Mouse (Mus musculus) erythroid progenitor cell, adult 5-6 weeks (primary cell): Measurements from ENCODE around the gene Fam8a1. TPM values are rescaled to one million over a fixed set of nuclear protein-coding genes. Genes with fewer than 3 reads are reported as not detected.
A peak's percentile ranks its signal among the peaks of the same experiment; 100 is the strongest.

Source experiments
- ATAC-seq: replicated peaks from 2 replicates; pipeline ENCODE4 v1.8.0; 2016; ENCODE audit warnings: moderate number of reproducible peaks, mild to moderate bottlenecking, moderate TSS enrichment, inconsistent platforms; ENCODE audit not compliant: poor library complexity, low FRiP score, severe bottlenecking
- total RNA-seq, 2 experiments: library from RNA; stranded (forward) in 1 of 2; stranded (reverse) in 1 of 2; fragments of 150-400 nt in 1 of 2; fragments of 186-747, 209-891 nt in 1 of 2; gene quantifications; 2 replicates each; pipeline versions ENCODE4 v1.2.3 to v1.2.4; 2015 to 2017; ENCODE audit warnings: low replicate concordance in 2 of 2

Fam8a1 gene
- 18.7 and 21.0 TPM in 2 replicates for total RNA-seq (2015; ENCODE audit: low replicate concordance)
- 7.1 and 32.7 TPM in 2 replicates for total RNA-seq (2017; ENCODE audit: low replicate concordance)

DNA sequence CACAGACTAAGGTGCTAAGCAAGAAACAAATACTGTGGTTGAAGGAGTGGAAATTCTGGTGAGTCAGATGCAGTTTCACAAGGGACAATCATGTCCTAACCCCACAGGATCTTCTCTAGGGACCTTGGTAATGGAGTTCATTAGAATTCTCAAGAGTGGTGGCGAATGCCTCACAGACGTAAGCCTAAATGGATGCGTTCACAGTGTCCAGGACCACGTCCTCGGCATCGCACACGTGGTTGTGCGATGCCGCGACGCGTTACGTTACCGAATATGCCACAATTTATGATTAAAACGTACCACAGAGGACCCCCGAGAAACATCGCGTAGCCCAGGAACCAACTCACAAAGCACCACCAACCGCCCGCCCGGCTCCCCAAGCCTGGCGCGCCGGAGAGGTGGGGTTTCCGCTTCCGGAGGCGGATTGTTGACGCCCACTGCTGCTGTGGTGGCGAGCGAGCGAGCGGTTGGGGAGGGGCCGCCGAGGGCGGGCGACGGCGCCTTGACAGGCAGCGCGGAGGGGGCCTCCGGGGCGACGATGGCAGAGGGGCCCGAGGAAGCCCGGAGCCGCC is at the start of gene Fam8a1:
Gene Fam8a1 (plus strand): TSS at position 475 of the 572 bp plus-strand sequence.
- ATAC-seq = peak; percentile 99

GRCm38 (mm10) chr13:46619633-46620032 is 49.7 kb upstream of the Fam8a1 start:
- ATAC-seq = no peak

DNA sequence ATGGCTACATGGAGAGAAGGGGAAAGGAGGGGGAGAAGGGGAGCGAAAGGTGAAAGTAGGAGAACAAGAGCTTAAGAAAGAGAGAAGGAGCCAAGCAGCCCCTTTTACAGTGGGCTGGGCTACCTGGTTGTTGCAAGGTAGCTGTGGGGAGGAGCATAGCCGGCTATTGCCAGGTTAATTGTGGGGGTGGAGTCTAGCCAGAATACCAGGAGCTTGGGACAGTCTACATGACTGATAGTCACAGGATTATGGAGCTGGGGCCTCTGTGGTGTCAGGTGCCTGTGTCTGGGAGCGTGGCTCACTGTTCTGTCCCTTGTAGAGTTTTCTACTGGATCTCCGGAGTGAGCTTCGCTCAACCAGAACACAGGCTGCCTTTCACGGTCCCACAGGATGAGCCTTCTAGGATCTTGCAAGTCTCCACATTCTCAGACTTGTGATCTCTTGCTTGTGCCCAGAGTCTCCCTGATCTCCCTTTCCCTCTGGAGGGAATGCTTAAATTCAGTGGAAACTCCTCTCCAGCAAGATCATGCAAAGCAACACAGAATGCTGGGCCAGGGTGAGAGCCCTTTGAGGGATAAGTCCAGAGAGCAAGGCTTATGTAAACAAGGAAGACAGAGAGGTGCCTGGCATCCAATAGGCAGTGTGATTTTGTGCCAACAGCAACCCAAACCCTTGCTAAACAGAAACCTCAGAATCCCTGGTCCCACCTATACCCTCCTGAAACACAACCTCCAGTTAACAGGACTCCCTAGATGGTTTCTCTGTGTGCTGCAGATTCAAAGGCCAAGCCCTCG is 48.2 kb upstream of the Fam8a1 start:
- ATAC-seq = no peak

- ATAC-seq = no peak
Observed at GRCm38 (mm10) chr13:46626608-46627007, 42.7 kb upstream of the Fam8a1 start.

DNA sequence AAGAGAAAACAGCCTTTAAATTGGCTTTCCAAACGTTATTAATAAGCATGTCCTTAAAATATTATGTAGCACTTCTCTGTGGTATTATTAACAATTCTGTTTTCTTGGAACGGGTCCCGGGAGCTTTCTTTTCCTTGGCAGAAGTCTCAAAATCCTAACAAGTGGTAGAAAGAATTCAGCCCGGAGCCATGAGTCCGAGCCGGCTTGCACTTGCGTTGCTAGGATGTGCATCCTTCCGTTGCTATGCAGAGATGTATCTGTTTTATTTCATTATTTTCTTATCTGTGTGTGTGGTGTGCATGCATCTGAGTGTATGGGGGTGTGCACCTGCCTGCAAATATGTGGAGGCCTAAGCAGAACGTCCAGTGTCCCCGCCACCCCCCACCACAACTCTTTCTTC is 41.5 kb upstream of the Fam8a1 start:
- ATAC-seq = no peak

- no peak for ATAC-seq
Observed at GRCm38 (mm10) chr13:46629391-46629790, 39.9 kb upstream of the Fam8a1 start.

- no peak for ATAC-seq
Observed at GRCm38 (mm10) chr13:46632796-46633195, 36.5 kb upstream of the Fam8a1 start.

GRCm38 (mm10) chr13:46633320-46634132 is 35.8 kb upstream of the Fam8a1 start:
- no peak for ATAC-seq

DNA sequence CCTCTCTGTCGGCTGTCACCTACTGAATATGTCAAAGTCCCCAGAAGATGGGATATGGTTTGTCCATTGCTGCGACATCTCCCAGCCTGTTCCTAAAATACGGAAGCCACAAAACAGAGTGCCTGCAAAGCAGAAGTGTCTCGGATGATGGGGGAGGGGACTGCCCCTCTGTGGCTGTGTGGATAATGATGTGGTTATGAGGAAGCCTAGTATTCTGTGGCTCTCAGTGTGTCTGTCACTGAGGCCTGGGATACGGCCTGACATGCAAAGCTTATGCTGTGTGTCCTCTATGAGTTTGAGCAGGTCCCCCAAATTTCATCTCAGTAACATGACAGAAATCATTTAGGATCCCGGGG is 35.2 kb upstream of the Fam8a1 start:
- ATAC-seq = no peak

DNA sequence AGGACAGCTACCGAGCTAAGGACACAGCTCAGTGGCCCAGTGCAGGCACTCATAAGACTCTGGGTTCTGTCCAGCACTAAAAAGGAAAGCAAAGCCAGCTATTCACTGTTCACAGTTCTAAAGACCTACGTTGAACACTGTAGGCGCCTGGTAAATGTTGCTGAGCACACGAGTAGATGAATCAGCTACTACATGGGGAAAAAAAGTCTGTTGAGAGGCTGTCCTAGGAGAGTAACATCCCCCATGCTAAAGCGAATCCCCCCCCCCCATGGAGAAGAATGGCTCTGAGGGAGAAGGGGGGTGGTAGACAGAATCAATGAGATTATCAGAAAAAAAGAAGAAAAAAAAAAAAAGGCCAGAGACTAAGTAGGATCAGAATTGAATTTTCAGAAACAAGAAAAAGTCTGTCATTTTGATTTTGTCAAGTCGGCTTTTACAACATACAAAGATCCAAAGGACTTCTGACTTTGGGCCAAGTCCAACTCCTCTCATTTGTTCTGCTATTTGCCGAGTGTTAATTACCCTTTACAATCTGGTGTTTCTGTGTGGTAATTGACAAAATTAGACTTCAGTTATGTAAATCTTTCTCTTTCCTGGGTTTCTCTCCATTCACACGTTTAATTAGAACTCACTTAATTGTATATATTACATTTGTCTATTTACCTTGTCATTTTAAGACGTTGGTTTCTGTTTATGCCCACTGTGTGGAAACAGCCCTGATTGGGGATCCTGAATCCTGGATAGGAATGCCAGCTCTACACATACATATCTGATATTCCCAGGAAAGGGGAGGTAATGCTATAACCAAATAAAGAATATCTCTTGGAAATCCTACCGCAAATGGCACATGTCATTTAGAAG is 28.5 kb upstream of the Fam8a1 start:
- no peak for ATAC-seq

DNA sequence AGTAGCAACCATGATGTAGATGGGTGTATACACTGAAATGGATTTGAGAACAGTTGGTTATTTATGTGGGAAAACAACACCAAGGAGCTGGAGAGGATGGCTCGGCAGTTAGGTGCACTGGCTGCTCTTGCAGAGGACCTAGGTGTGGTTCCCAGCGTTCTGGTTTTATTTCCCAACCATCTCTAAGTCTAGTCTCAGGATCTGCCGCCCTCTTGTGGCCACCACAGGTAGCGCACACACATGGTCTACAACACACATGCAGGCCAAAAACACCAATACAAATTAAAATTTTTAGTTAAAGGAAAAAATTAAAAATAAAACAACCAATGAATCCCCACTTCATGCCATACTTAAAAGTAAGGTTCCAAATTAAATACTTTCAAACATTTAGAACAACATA is 27.0 kb upstream of the Fam8a1 start:
- ATAC-seq = no peak

DNA sequence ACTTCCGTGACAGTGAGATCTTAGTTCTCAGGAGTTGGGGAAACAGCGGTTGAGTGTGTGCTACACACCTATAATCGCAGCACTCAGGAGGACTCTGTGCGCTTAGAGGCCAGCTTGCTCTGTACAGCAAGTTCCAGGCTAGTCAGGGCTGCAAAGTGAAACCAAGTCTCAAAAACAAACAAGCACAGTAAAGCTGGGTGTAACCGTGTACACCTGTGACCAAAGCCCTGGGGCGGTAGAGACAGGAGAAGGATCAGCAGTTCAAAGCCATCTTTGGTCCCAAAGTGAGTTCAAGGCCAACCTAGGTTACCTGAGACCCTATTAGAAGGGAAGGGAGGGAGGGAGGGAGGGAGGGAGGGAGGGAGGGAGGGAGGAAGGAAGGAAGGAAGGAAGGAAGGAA is 25.1 kb upstream of the Fam8a1 start:
- ATAC-seq = no peak

DNA sequence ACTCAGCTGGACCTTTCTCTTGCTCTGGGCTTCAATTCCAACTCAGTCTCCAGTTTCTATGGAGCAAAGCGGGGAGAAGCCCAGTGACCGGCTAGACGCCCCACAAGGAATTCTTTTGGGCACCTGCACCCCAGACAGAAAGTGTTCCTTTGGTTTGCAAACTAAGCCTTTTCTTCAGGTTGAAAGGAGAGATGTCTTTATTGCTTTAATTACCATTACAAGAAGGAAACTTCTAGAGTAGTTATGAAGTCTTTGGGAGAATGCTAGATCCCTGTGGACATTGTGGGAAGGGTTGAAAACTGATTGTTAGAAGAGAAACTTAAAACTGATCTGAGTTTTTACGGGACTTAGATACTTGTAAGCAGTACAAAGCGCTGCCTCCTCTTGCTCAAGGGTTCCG is 23.8 kb upstream of the Fam8a1 start:
- ATAC-seq = no peak

DNA sequence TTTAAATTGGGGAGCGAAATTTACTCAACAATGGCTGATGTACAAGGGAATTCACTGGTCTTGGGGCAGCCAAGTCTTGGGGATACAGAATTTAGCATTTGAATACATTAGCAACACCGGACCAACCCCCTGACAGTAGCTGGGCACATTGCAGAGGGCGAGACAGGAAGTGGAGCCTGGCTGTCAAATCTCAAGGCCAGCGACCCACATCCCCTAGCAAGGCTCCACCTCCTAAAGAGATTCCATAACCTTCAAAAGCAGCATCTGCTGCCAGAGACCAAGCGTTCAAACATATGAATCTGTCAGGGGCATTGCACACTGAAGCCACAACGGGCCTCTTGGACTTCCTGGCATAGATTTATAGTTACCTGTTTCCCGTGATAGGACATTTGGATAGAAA is 17.5 kb upstream of the Fam8a1 start:
- no peak for ATAC-seq

GRCm38 (mm10) chr13:46652671-46653070 is 16.7 kb upstream of the Fam8a1 start:
- ATAC-seq = no peak

DNA sequence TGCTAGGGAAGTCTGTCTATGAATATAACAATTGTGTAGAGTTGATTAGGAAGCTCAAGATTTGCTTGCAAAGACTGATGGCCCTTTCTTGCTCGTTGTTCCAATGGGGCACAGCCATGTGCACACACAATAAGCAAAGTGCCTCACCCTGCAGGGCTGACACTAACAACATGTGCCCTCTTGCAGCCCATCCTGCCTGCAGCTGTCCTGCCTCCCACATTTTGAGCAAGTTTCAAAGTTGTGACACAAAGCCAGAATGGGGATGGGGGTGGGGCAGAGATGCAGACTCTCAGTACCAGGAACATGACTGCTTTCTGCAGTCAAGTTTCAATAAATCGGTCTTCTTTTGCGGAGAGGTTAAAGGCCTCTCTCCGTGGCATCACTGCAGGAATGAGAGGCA is 15.7 kb upstream of the Fam8a1 start:
- ATAC-seq = no peak

GRCm38 (mm10) chr13:46654566-46654965 is 14.8 kb upstream of the Fam8a1 start:
- ATAC-seq = no peak

- ATAC-seq = peak; percentile 54; the same call in 1 of the 2 replicates
Observed at GRCm38 (mm10) chr13:46659211-46659610, 10.1 kb upstream of the Fam8a1 start.

GRCm38 (mm10) chr13:46663461-46663964 is 5.8 kb upstream of the Fam8a1 start:
- ATAC-seq = no peak
